Mouse (Mus musculus) stomach, postnatal 0 days (tissue): ENCODE measurements around the gene Rnft2.

Experiments
- CTCF ChIP-seq: IDR thresholded peaks from 2 replicates; pipeline ENCODE4 v1.5.1; 2016; ENCODE audit warnings: antibody characterized with exemption, low read depth, mild to moderate bottlenecking, moderate library complexity
- EP300 ChIP-seq: optimal IDR thresholded peaks from 2 replicates; pipeline ENCODE3; 2016; ENCODE audit warnings: antibody characterized with exemption

GRCm38 (mm10) chr5:118143211-118144026 is 101.5 kb downstream of the Rnft2 start:
- TF ChIP-seq CTCF (no peak), EP300 (no peak)
